Mouse (Mus musculus): ENCODE results near the gene Vgll4. TPM values are rescaled to one million over a fixed set of nuclear protein-coding genes. Genes with fewer than 3 reads are reported as not detected.
"Not testable (repeated sequence)": the region's sequence is repeated elsewhere in the genome, so short reads cannot be mapped to it uniquely, and the experiment has no call there.

Vgll4 gene
- polyA plus RNA-seq, 1 experiment from 2014 or later, result 58.9 TPM

- H3K36me3 ChIP-seq (replicated peaks; ENCODE audit: control insufficient read depth, insufficient read depth, low read depth, low read length), result no peaks in the 10 kb centered on the region
- H3K9me3 ChIP-seq (replicated peaks; ENCODE audit: control insufficient read depth, low read length), result no peaks in the 10 kb centered on the region
- no peak for ATAC-seq (replicated peaks; ENCODE audit: insufficient number of reproducible peaks, low FRiP score, low TSS enrichment, low read depth)
- DNase-seq (ENCODE audit: low spot score), result peak; percentile 76
- no peak overlapping the region for H3K4me3 ChIP-seq (ENCODE audit: low read depth, low read length)
- H3K9ac ChIP-seq (replicated peaks; ENCODE audit: low read length), result no peak overlapping the region
- H3K27me3 ChIP-seq (ENCODE audit: control insufficient read depth, insufficient read depth, low read length), result no peaks in the 10 kb centered on the region
- 39% methylated on average over 6 of the region's 6 CpGs for WGBS
- no peak overlapping the region for H3K27ac ChIP-seq (replicated peaks; ENCODE audit: low read depth, low read length)
- H3K4me2 ChIP-seq (ENCODE audit: low read depth, low read length), result no peak overlapping the region
- H3K4me1 ChIP-seq (ENCODE audit: control insufficient read depth, insufficient read depth, low read length), result no peaks in the 10 kb centered on the region
Measured at GRCm38 (mm10) chr6:114926369-114927157, 43.2 kb downstream of the Vgll4 start.

- no peak overlapping the region for H3K9ac ChIP-seq (replicated peaks; ENCODE audit: low read length)
- no peaks in the 10 kb centered on the region for H3K36me3 ChIP-seq (replicated peaks; ENCODE audit: control insufficient read depth, insufficient read depth, low read depth, low read length)
- H3K4me3 ChIP-seq (ENCODE audit: low read depth, low read length), result no peak overlapping the region
- H3K27ac ChIP-seq (replicated peaks; ENCODE audit: low read depth, low read length), result no peak overlapping the region
- H3K27me3 ChIP-seq (ENCODE audit: control insufficient read depth, insufficient read depth, low read length), result no peaks in the 10 kb centered on the region
- ATAC-seq (replicated peaks; ENCODE audit: insufficient number of reproducible peaks, low FRiP score, low TSS enrichment, low read depth) (no peak), DNase-seq (ENCODE audit: low spot score) (no peak)
- H3K4me2 ChIP-seq (ENCODE audit: low read depth, low read length), result no peak overlapping the region
- H3K4me1 ChIP-seq (ENCODE audit: control insufficient read depth, insufficient read depth, low read length), result no peaks in the 10 kb centered on the region
- H3K9me3 ChIP-seq (replicated peaks; ENCODE audit: control insufficient read depth, low read length), result no peaks in the 10 kb centered on the region
- 86% methylated on average over 4 of the region's 4 CpGs for WGBS
Measured at GRCm38 (mm10) chr6:114925196-114925595, 44.6 kb downstream of the Vgll4 start.

- not testable (repeated sequence) for H3K27ac ChIP-seq (replicated peaks; ENCODE audit: low read depth, low read length); H3K36me3 ChIP-seq (replicated peaks; ENCODE audit: control insufficient read depth, insufficient read depth, low read depth, low read length); H3K9me3 ChIP-seq (replicated peaks; ENCODE audit: control insufficient read depth, low read length); H3K4me1 ChIP-seq (ENCODE audit: control insufficient read depth, insufficient read depth, low read length); H3K9ac ChIP-seq (replicated peaks; ENCODE audit: low read length); H3K27me3 ChIP-seq (ENCODE audit: control insufficient read depth, insufficient read depth, low read length); H3K4me3 ChIP-seq (ENCODE audit: low read depth, low read length); ATAC-seq (replicated peaks; ENCODE audit: insufficient number of reproducible peaks, low FRiP score, low TSS enrichment, low read depth); H3K4me2 ChIP-seq (ENCODE audit: low read depth, low read length)
- peak; percentile 54 for DNase-seq (ENCODE audit: low spot score)
- 73% methylated on average over 7 of the region's 7 CpGs for WGBS
Measured at GRCm38 (mm10) chr6:114922355-114923096, 47.3 kb downstream of the Vgll4 start.

GRCm38 (mm10) chr6:114921632-114922354 lies 48.0 kb downstream of the Vgll4 start:
- DNase-seq (ENCODE audit: low spot score) (peak; percentile 95), ATAC-seq (replicated peaks; ENCODE audit: insufficient number of reproducible peaks, low FRiP score, low TSS enrichment, low read depth) (peak; percentile 92)
- peak overlapping the region; percentile 50 for H3K4me2 ChIP-seq (ENCODE audit: low read depth, low read length)
- H3K27ac ChIP-seq (replicated peaks; ENCODE audit: low read depth, low read length), result peak overlapping the region; percentile 78
- no peaks in the 10 kb centered on the region; the same call in 1 of the 2 replicates for H3K36me3 ChIP-seq (replicated peaks; ENCODE audit: control insufficient read depth, insufficient read depth, low read depth, low read length)
- H3K9me3 ChIP-seq (replicated peaks; ENCODE audit: control insufficient read depth, low read length), result no peaks in the 10 kb centered on the region
- H3K4me1 ChIP-seq (ENCODE audit: control insufficient read depth, insufficient read depth, low read length), result peaks cover 11% of the 10 kb centered on the region
- peak overlapping the region; percentile 58 for H3K4me3 ChIP-seq (ENCODE audit: low read depth, low read length)
- peak overlapping the region; percentile 77 for H3K9ac ChIP-seq (replicated peaks; ENCODE audit: low read length)
- 1% methylated on average over 15 of the region's 15 CpGs for WGBS
- H3K27me3 ChIP-seq (ENCODE audit: control insufficient read depth, insufficient read depth, low read length), result no peaks in the 10 kb centered on the region

- 7% methylated on average over 17 of the region's 17 CpGs for WGBS
- H3K27ac ChIP-seq (replicated peaks; ENCODE audit: low read depth, low read length), result peak overlapping the region; percentile 78
- peak overlapping the region; percentile 58 for H3K4me3 ChIP-seq (ENCODE audit: low read depth, low read length)
- H3K4me2 ChIP-seq (ENCODE audit: low read depth, low read length), result peak overlapping the region; percentile 50
- H3K4me1 ChIP-seq (ENCODE audit: control insufficient read depth, insufficient read depth, low read length), result peaks cover 18% of the 10 kb centered on the region
- H3K9me3 ChIP-seq (replicated peaks; ENCODE audit: control insufficient read depth, low read length), result no peaks in the 10 kb centered on the region
- DNase-seq (ENCODE audit: low spot score) (peak; percentile 72), ATAC-seq (replicated peaks; ENCODE audit: insufficient number of reproducible peaks, low FRiP score, low TSS enrichment, low read depth) (no peak)
- H3K36me3 ChIP-seq (replicated peaks; ENCODE audit: control insufficient read depth, insufficient read depth, low read depth, low read length), result no peaks in the 10 kb centered on the region; the same call in 1 of the 2 replicates
- H3K27me3 ChIP-seq (ENCODE audit: control insufficient read depth, insufficient read depth, low read length), result no peaks in the 10 kb centered on the region
- peak overlapping the region; percentile 77 for H3K9ac ChIP-seq (replicated peaks; ENCODE audit: low read length)
Measured at GRCm38 (mm10) chr6:114920523-114921445, 49.0 kb downstream of the Vgll4 start.

- ATAC-seq (replicated peaks; ENCODE audit: insufficient number of reproducible peaks, low FRiP score, low TSS enrichment, low read depth) (no peak), DNase-seq (ENCODE audit: low spot score) (peak; percentile 50)
- peak overlapping the region; percentile 75 for H3K27ac ChIP-seq (replicated peaks; ENCODE audit: low read depth, low read length)
- H3K9ac ChIP-seq (replicated peaks; ENCODE audit: low read length), result peak overlapping the region; percentile 77
- H3K27me3 ChIP-seq (ENCODE audit: control insufficient read depth, insufficient read depth, low read length), result no peaks in the 10 kb centered on the region
- WGBS, result 18% methylated on average over 9 of the region's 9 CpGs
- peak overlapping the region; percentile 58 for H3K4me3 ChIP-seq (ENCODE audit: low read depth, low read length)
- peaks cover 23% of the 10 kb centered on the region for H3K4me1 ChIP-seq (ENCODE audit: control insufficient read depth, insufficient read depth, low read length)
- no peaks in the 10 kb centered on the region for H3K9me3 ChIP-seq (replicated peaks; ENCODE audit: control insufficient read depth, low read length)
- H3K36me3 ChIP-seq (replicated peaks; ENCODE audit: control insufficient read depth, insufficient read depth, low read depth, low read length), result no peaks in the 10 kb centered on the region; the same call in 1 of the 2 replicates
- H3K4me2 ChIP-seq (ENCODE audit: low read depth, low read length), result peak overlapping the region; percentile 44
Measured at GRCm38 (mm10) chr6:114919670-114920313, 50.0 kb downstream of the Vgll4 start.

GRCm38 (mm10) chr6:114918994-114919393 lies 50.8 kb downstream of the Vgll4 start:
- ATAC-seq (replicated peaks; ENCODE audit: insufficient number of reproducible peaks, low FRiP score, low TSS enrichment, low read depth) (no peak), DNase-seq (ENCODE audit: low spot score) (no peak)
- H3K4me2 ChIP-seq (ENCODE audit: low read depth, low read length), result peak overlapping the region; percentile 44
- H3K27me3 ChIP-seq (ENCODE audit: control insufficient read depth, insufficient read depth, low read length), result no peaks in the 10 kb centered on the region
- H3K27ac ChIP-seq (replicated peaks; ENCODE audit: low read depth, low read length), result no peak overlapping the region
- WGBS, result 83% methylated on average over 9 of the region's 9 CpGs
- no peaks in the 10 kb centered on the region; the same call in 1 of the 2 replicates for H3K36me3 ChIP-seq (replicated peaks; ENCODE audit: control insufficient read depth, insufficient read depth, low read depth, low read length)
- H3K9ac ChIP-seq (replicated peaks; ENCODE audit: low read length), result peak overlapping the region; percentile 77
- peaks cover 26% of the 10 kb centered on the region for H3K4me1 ChIP-seq (ENCODE audit: control insufficient read depth, insufficient read depth, low read length)
- H3K4me3 ChIP-seq (ENCODE audit: low read depth, low read length), result peak overlapping the region; percentile 58
- no peaks in the 10 kb centered on the region for H3K9me3 ChIP-seq (replicated peaks; ENCODE audit: control insufficient read depth, low read length)

Data from embryonic facial prominence, embryonic 11.5 days (tissue).